In genomic region chr15:97338377-97339060, GRCm38 (mm10) we compare ENCODE assay signal across 9 mouse cellular contexts.
DNase-seq lines count a peak whose midpoint lies in the region; ATAC-seq and TF ChIP-seq lines count a peak whose summit lies in the region.
"Had no signal": no experiment of that assay in that cellular context is flagged by ENCODE, and none has a peak within 500 bp of the region (broad histone marks: within the 10 kb centered on the region; RNA-seq: fewer than 3 reads in every experiment).

No protein-coding gene starts in this region.

- WGBS in heart, adult 2 months: 9% methylated on average over 17 of the region's 17 CpGs
- WGBS in hindbrain, embryonic 12.5 days: 12% methylated on average over 16 of the region's 17 CpGs
- WGBS in midbrain, embryonic 10.5 days: 5% methylated on average over 17 of the region's 17 CpGs

- ATAC-seq in hindbrain, embryonic 12.5 days (ENCODE audit: low FRiP score): no peak

- TF ChIP-seq POLR2A in heart, adult 2 months (IDR thresholded peaks at IDR 0.05; ENCODE audit: insufficient read depth, low read depth, low read length): no peak
- TF ChIP-seq POLR2A in MEL (IDR thresholded peaks at IDR 0.05; ENCODE audit: control insufficient read depth in 1 of 2, insufficient read depth in 1 of 2, low read depth in 1 of 2, low read length in 2 of 2, poor library complexity in 1 of 2): no peak

- no peak overlapping the region for H3K4me3 ChIP-seq in heart, adult 2 months
- peak overlapping the region; percentile 42 to 53 for H3K4me3 ChIP-seq in MEL (ENCODE audit: control insufficient read depth in 1 of 2, insufficient read depth in 1 of 2, low read depth in 2 of 2, low read length in 2 of 2)
- H3K4me3 ChIP-seq in hindbrain, embryonic 12.5 days: peak overlapping the region; percentile 11
- peak overlapping the region; percentile 46 for H3K4me3 ChIP-seq in midbrain, embryonic 10.5 days

- H3K27me3 ChIP-seq in heart, adult 2 months (ENCODE audit: control insufficient read depth, insufficient read depth, low read length): no peaks in the 10 kb centered on the region
- H3K27me3 ChIP-seq in MEL (ENCODE audit: control insufficient read depth in 1 of 2, insufficient read depth in 2 of 2, low read length in 2 of 2): no peaks in the 10 kb centered on the region
- H3K27me3 ChIP-seq in hindbrain, embryonic 12.5 days: no peaks in the 10 kb centered on the region
- no peaks in the 10 kb centered on the region for H3K27me3 ChIP-seq in midbrain, embryonic 10.5 days (ENCODE audit: low read depth, poor library complexity, severe bottlenecking)

- no peak for TF ChIP-seq RAD21 in MEL (IDR thresholded peaks at IDR 0.05; ENCODE audit: low read depth, low read length)

- no peaks in the 10 kb centered on the region for H3K9me3 ChIP-seq in MEL (replicated peaks; ENCODE audit: insufficient read depth, low read length)
- H3K9me3 ChIP-seq in hindbrain, embryonic 12.5 days (replicated peaks): peaks cover 25% of the 10 kb centered on the region
- H3K9me3 ChIP-seq in midbrain, embryonic 10.5 days (replicated peaks): peaks cover 35% of the 10 kb centered on the region

- intact Hi-C loops in heart, adult 2 months (cut with DNase I): no loop called here
- intact Hi-C loops in heart, postnatal 25 days (cut with DNase I): no loop called here
- intact Hi-C loops in left cerebral cortex, postnatal 10 days (cut with DNase I): no loop called here

- H3K79me2 ChIP-seq in heart, adult 2 months (replicated peaks; ENCODE audit: control insufficient read depth, insufficient read depth, low read length): no peaks in the 10 kb centered on the region
- H3K79me2 ChIP-seq in MEL (ENCODE audit: control insufficient read depth, insufficient read depth, low read length, poor library complexity): no peaks in the 10 kb centered on the region; the same call in 1 of the 2 replicates

- no peak overlapping the region for H3K9ac ChIP-seq in heart, adult 2 months (ENCODE audit: low read depth, low read length)
- peak overlapping the region; percentile 64 for H3K9ac ChIP-seq in MEL (ENCODE audit: control insufficient read depth, low read depth, low read length, poor library complexity, severe bottlenecking)
- H3K9ac ChIP-seq in hindbrain, embryonic 12.5 days: 0 out of 2 replicates have a peak overlapping the region, but pooled peaks have one; percentile 39

- peak overlapping the region; percentile 43 for H3K4me2 ChIP-seq in hindbrain, embryonic 12.5 days (replicated peaks)

- peak overlapping the region; percentile 15; the same call in 1 of the 2 replicates for H3K27ac ChIP-seq in heart, adult 2 months
- peak overlapping the region; percentile 72 for H3K27ac ChIP-seq in MEL (ENCODE audit: control insufficient read depth, low read depth, low read length)
- no peak overlapping the region for H3K27ac ChIP-seq in hindbrain, embryonic 12.5 days
- peak overlapping the region; percentile 79 for H3K27ac ChIP-seq in midbrain, embryonic 10.5 days (replicated peaks)

- no peak for TF ChIP-seq CTCF in heart, adult 2 months (IDR thresholded peaks at IDR 0.05)
- TF ChIP-seq CTCF in MEL (IDR thresholded peaks at IDR 0.05 in 2 of 3, conservative IDR thresholded peaks at IDR 0.05 in 1 of 3; ENCODE audit: control insufficient read depth in 1 of 3, insufficient read depth in 1 of 3, low read depth in 2 of 3, low read length in 3 of 3, poor library complexity in 1 of 3, severe bottlenecking in 1 of 3): no peak

- no peak for DNase-seq in heart, adult 2 months
- no peak for DNase-seq in heart, postnatal 25 days (ENCODE audit: low spot score)
- DNase-seq in MEL (ENCODE audit: low read depth, low spot score): peak; percentile 59
- peak; percentile 27 for DNase-seq in midbrain, embryonic 10.5 days (ENCODE audit: low spot score)
- DNase-seq in left cerebral cortex, postnatal 10 days (ENCODE audit: extremely low spot score in 1 of 2, low spot score in 2 of 2): no peak
- DNase-seq in cerebellum, adult 11-12 months: no peak
- no peak for DNase-seq in urinary bladder, adult 18-20 months (ENCODE audit: low spot score in 2 of 2)
- DNase-seq: lung, postnatal 14 days had no signal

- peaks cover 3% of the 10 kb centered on the region for H3K4me1 ChIP-seq in heart, adult 2 months (ENCODE audit: control insufficient read depth, insufficient read depth, low read length)
- peaks cover 15 to 36% of the 10 kb centered on the region in 2 experiments for H3K4me1 ChIP-seq in MEL (ENCODE audit: control insufficient read depth in 1 of 2, insufficient read depth in 2 of 2, low read length in 2 of 2)
- H3K4me1 ChIP-seq in hindbrain, embryonic 12.5 days: peaks cover 7% of the 10 kb centered on the region
- H3K4me1 ChIP-seq in midbrain, embryonic 10.5 days: peaks cover 18% of the 10 kb centered on the region

- H3K36me3 ChIP-seq in heart, adult 2 months (ENCODE audit: control insufficient read depth, insufficient read depth, low read length): no peaks in the 10 kb centered on the region
- H3K36me3 ChIP-seq in MEL (ENCODE audit: control insufficient read depth in 1 of 2, insufficient read depth in 2 of 2, low read length in 2 of 2): peaks cover 0 to 21% of the 10 kb centered on the region in 2 experiments; a peak in 2 of 4 replicates
- no peaks in the 10 kb centered on the region for H3K36me3 ChIP-seq in hindbrain, embryonic 12.5 days
- peaks cover 4% of the 10 kb centered on the region; the same call in 1 of the 2 replicates for H3K36me3 ChIP-seq in midbrain, embryonic 10.5 days

- no peak for TF ChIP-seq EP300 in heart, adult 2 months (IDR thresholded peaks at IDR 0.05; ENCODE audit: insufficient read depth, low read depth, low read length)
- no peak for TF ChIP-seq EP300 in MEL (IDR thresholded peaks at IDR 0.05; ENCODE audit: low read depth in 1 of 2, low read length in 2 of 2)

TF ChIP-seq in MEL, 35 proteins besides CTCF, POLR2A, EP300 and RAD21:
- TF ChIP-seq MEF2A (IDR thresholded peaks at IDR 0.05; ENCODE audit: extremely low read depth, insufficient replicate concordance, low read depth, low read length, poor library complexity, severe bottlenecking) (peak; percentile 55; the same call in 1 of the 2 replicates), E2F4 (IDR thresholded peaks at IDR 0.05; ENCODE audit: borderline replicate concordance, low read depth, low read length) (no peak), CHD1 (IDR thresholded peaks at IDR 0.05; ENCODE audit: low read depth, low read length) (peak; percentile 57; the same call in 1 of the 2 replicates), ZMIZ1 (IDR thresholded peaks at IDR 0.05; ENCODE audit: low read depth, low read length) (no peak), BHLHE40 (IDR thresholded peaks at IDR 0.05; ENCODE audit: borderline replicate concordance, low read depth, low read length) (no peak), POLR2AphosphoS2 (IDR thresholded peaks at IDR 0.05; ENCODE audit: low read length) (no peak), POLR2AphosphoS5 (IDR thresholded peaks at IDR 0.05; ENCODE audit: borderline replicate concordance, low read depth, low read length) (no peak), MYB (IDR thresholded peaks at IDR 0.05; ENCODE audit: low read depth, low read length) (no peak), USF1 (IDR thresholded peaks at IDR 0.05; ENCODE audit: low read depth, low read length) (no peak), MXI1 (IDR thresholded peaks at IDR 0.05; ENCODE audit: low read depth, low read length) (0 out of 2 replicates have a peak, but pooled peaks have one; percentile 28), GATA1 (IDR thresholded peaks at IDR 0.05; ENCODE audit: low read depth, low read length) (no peak), NRF1 (IDR thresholded peaks at IDR 0.05; ENCODE audit: insufficient read depth, low read depth, low read length, poor library complexity, severe bottlenecking) (no peak), CHD2 (IDR thresholded peaks at IDR 0.05; ENCODE audit: low read length) (no peak), HCFC1 (IDR thresholded peaks at IDR 0.05; ENCODE audit: low read depth, low read length) (no peak), UBTF (IDR thresholded peaks at IDR 0.05; ENCODE audit: borderline replicate concordance, insufficient read depth, low read depth, low read length) (no peak), GABPA (IDR thresholded peaks at IDR 0.05; ENCODE audit: low read depth, low read length) (no peak), RCOR1 (IDR thresholded peaks at IDR 0.05; ENCODE audit: low read depth, low read length) (no peak), ZNF384 (IDR thresholded peaks at IDR 0.05; ENCODE audit: low read depth, low read length) (no peak), MAZ (IDR thresholded peaks at IDR 0.05; ENCODE audit: low read depth, low read length) (peak; percentile 82), ZKSCAN1 (IDR thresholded peaks at IDR 0.05; ENCODE audit: low read depth, low read length) (no peak), TBP (IDR thresholded peaks at IDR 0.05; ENCODE audit: low read depth, low read length) (no peak), USF2 (IDR thresholded peaks at IDR 0.05; ENCODE audit: borderline replicate concordance in 1 of 2, insufficient read depth in 1 of 2, low read depth in 1 of 2, low read length in 2 of 2) (no peak), SMC3 (IDR thresholded peaks at IDR 0.05; ENCODE audit: low read depth, low read length) (no peak), TCF12 (IDR thresholded peaks at IDR 0.05; ENCODE audit: low read depth, low read length) (0 out of 2 replicates have a peak, but pooled peaks have one; percentile 8)

Comparison
In these comparisons a context has a peak if more than half of its experiments do, and no peak if none do; other contexts are left out.
1. DNase-seq: peak in MEL (single experiment) and midbrain, embryonic 10.5 days (single experiment); none in heart, adult 2 months (0 of 2), heart, postnatal 25 days (single experiment), left cerebral cortex, postnatal 10 days (0 of 2), cerebellum, adult 11-12 months (single experiment) and urinary bladder, adult 18-20 months (0 of 2).